ENCODE assay signal across 22 mouse cellular contexts in genomic region chr3:108510156-108510555, GRCm38 (mm10). TPM values are rescaled to one million over a fixed set of nuclear protein-coding genes. Genes with fewer than 3 reads are reported as not detected.
A peak's percentile ranks its signal among the peaks of the same experiment; 100 is the strongest.
DNase-seq lines count a peak whose midpoint lies in the region; ATAC-seq lines count a peak whose summit lies in the region.
"Had no signal": no experiment of that assay in that cellular context is flagged by ENCODE, and none has a peak within 500 bp of the region (broad histone marks: within the 10 kb centered on the region; RNA-seq: fewer than 3 reads in every experiment).

No protein-coding gene starts in this region.

- no peak for ATAC-seq in forebrain, embryonic 16.5 days
- ATAC-seq in midbrain, embryonic 14.5 days (ENCODE audit: low FRiP score, low TSS enrichment): no peak

- no peaks in the 10 kb centered on the region for H3K27me3 ChIP-seq in forebrain, embryonic 10.5 days (ENCODE audit: poor library complexity, severe bottlenecking)
- H3K27me3 ChIP-seq in forebrain, embryonic 16.5 days (replicated peaks; ENCODE audit: control insufficient read depth, insufficient read depth, low read length): no peaks in the 10 kb centered on the region
- no peaks in the 10 kb centered on the region for H3K27me3 ChIP-seq in midbrain, embryonic 10.5 days (ENCODE audit: low read depth, poor library complexity, severe bottlenecking)
- H3K27me3 ChIP-seq in midbrain, embryonic 14.5 days (ENCODE audit: control insufficient read depth, insufficient read depth, low read length): no peaks in the 10 kb centered on the region
- H3K27me3 ChIP-seq: embryonic facial prominence, embryonic 15.5 days had no signal

- 0 out of 2 replicates have a peak overlapping the region, but pooled peaks have one; percentile 0 for H3K27ac ChIP-seq in forebrain, embryonic 10.5 days
- H3K27ac ChIP-seq in forebrain, embryonic 16.5 days (ENCODE audit: low read length): no peak overlapping the region
- H3K27ac ChIP-seq in midbrain, embryonic 10.5 days (replicated peaks): 0 out of 2 replicates have a peak overlapping the region, but pooled peaks have one; percentile 15
- no peak overlapping the region for H3K27ac ChIP-seq in midbrain, embryonic 14.5 days (replicated peaks; ENCODE audit: low read depth, low read length)
- H3K27ac ChIP-seq: embryonic facial prominence, embryonic 15.5 days; liver, embryonic 13.5 days had no signal

- no peak overlapping the region for H3K4me3 ChIP-seq in forebrain, embryonic 10.5 days
- H3K4me3 ChIP-seq in forebrain, embryonic 16.5 days (replicated peaks; ENCODE audit: low read length): no peak overlapping the region
- no peak overlapping the region for H3K4me3 ChIP-seq in midbrain, embryonic 10.5 days
- H3K4me3 ChIP-seq in midbrain, embryonic 14.5 days (replicated peaks; ENCODE audit: low read depth, low read length): no peak overlapping the region
- H3K4me3 ChIP-seq: embryonic facial prominence, embryonic 15.5 days; liver, embryonic 13.5 days had no signal

- no peak for DNase-seq in forebrain, embryonic 10.5 days (ENCODE audit: extremely low spot score, low spot score)
- DNase-seq in midbrain, embryonic 10.5 days (ENCODE audit: low spot score): no peak
- DNase-seq in midbrain, embryonic 14.5 days: no peak
- DNase-seq in retina, postnatal 1 day: peak; percentile 41
- no peak for DNase-seq in retina, embryonic 14.5 days (ENCODE audit: low spot score)
- DNase-seq in cerebellum, adult 8-10 months: no peak
- DNase-seq: adrenal gland, postnatal 10 days; cerebellum, adult 2 months; heart, adult 11 months; kidney, postnatal 4 days; liver, embryonic 13.5 days; lung, adult 2 months; lung, postnatal 14 days; thymus, adult 18-20 months; thymus, postnatal 36 days had no signal

- peaks cover 32% of the 10 kb centered on the region for H3K4me1 ChIP-seq in forebrain, embryonic 10.5 days
- peaks cover 12% of the 10 kb centered on the region for H3K4me1 ChIP-seq in forebrain, embryonic 16.5 days (replicated peaks; ENCODE audit: control insufficient read depth, insufficient read depth, low read length)
- H3K4me1 ChIP-seq in midbrain, embryonic 10.5 days: peaks cover 35% of the 10 kb centered on the region
- 0 out of 2 replicates have a peak, but pooled peaks cover 5% of the 10 kb centered on the region for H3K4me1 ChIP-seq in midbrain, embryonic 14.5 days (ENCODE audit: control insufficient read depth, insufficient read depth, low read length)

- H3K36me3 ChIP-seq in forebrain, embryonic 10.5 days (replicated peaks): no peaks in the 10 kb centered on the region
- no peaks in the 10 kb centered on the region for H3K36me3 ChIP-seq in forebrain, embryonic 16.5 days (ENCODE audit: control insufficient read depth, insufficient read depth)
- H3K36me3 ChIP-seq in midbrain, embryonic 10.5 days: no peaks in the 10 kb centered on the region
- H3K36me3 ChIP-seq in midbrain, embryonic 14.5 days (ENCODE audit: control insufficient read depth, insufficient read depth, low read length): no peaks in the 10 kb centered on the region
- H3K36me3 ChIP-seq: embryonic facial prominence, embryonic 15.5 days; liver, embryonic 13.5 days had no signal

- H3K9me3 ChIP-seq in forebrain, embryonic 10.5 days: no peaks in the 10 kb centered on the region
- H3K9me3 ChIP-seq in forebrain, embryonic 16.5 days (ENCODE audit: control insufficient read depth, low read length): no peaks in the 10 kb centered on the region
- H3K9me3 ChIP-seq in midbrain, embryonic 10.5 days (replicated peaks): no peaks in the 10 kb centered on the region
- no peaks in the 10 kb centered on the region for H3K9me3 ChIP-seq in midbrain, embryonic 14.5 days (ENCODE audit: control insufficient read depth, low read length)
- H3K9me3 ChIP-seq: embryonic facial prominence, embryonic 15.5 days; liver, embryonic 13.5 days had no signal

- no peak overlapping the region for H3K9ac ChIP-seq in forebrain, embryonic 16.5 days (replicated peaks; ENCODE audit: low read depth, low read length)
- no peak overlapping the region for H3K9ac ChIP-seq in midbrain, embryonic 14.5 days (replicated peaks; ENCODE audit: low read length)
- H3K9ac ChIP-seq: embryonic facial prominence, embryonic 15.5 days; liver, embryonic 13.5 days had no signal

- WGBS in forebrain, embryonic 10.5 days: 17% methylated on average over 2 of the region's 2 CpGs
- WGBS in forebrain, embryonic 16.5 days: 23% methylated on average over 2 of the region's 2 CpGs
- 40% methylated on average over 2 of the region's 2 CpGs for WGBS in midbrain, embryonic 10.5 days
- WGBS in midbrain, embryonic 14.5 days: 61% methylated on average over 2 of the region's 2 CpGs

- no peak overlapping the region for H3K4me2 ChIP-seq in forebrain, embryonic 16.5 days (ENCODE audit: low read length)
- no peak overlapping the region for H3K4me2 ChIP-seq in midbrain, embryonic 14.5 days (ENCODE audit: low read length)
- H3K4me2 ChIP-seq: embryonic facial prominence, embryonic 15.5 days; heart, embryonic 11.5 days; liver, embryonic 13.5 days had no signal

RNA-seq across cellular contexts. Expression of gene 1700013F07Rik, which starts 23.8 kb away (rescaled TPM):
- 0.29 and 0.42 TPM in 2 replicates for polyA plus RNA-seq in forebrain, embryonic 10.5 days (2016; fragmentation: Nextera tagmentation; extraction: Ambion mirVana)
- polyA plus RNA-seq in forebrain, embryonic 16.5 days (2015; fragmentation: Nextera tagmentation; extraction: Ambion mirVana): 1.0 and 2.0 TPM in 2 replicates
- 0.49 and 0.63 TPM in 2 replicates for polyA plus RNA-seq in midbrain, embryonic 10.5 days (2016; fragmentation: Nextera tagmentation; extraction: Ambion mirVana)
- polyA plus RNA-seq in midbrain, embryonic 14.5 days (2014; fragmentation: Nextera tagmentation; extraction: Ambion mirVana): 1.6 and 1.9 TPM in 2 replicates
- polyA plus RNA-seq: heart, embryonic 11.5 days; heart, postnatal 0 days; intestine, postnatal 0 days; liver, embryonic 13.5 days; neural tube, embryonic 11.5 days; stomach, embryonic 16.5 days had no signal

RNA-seq across cellular contexts. Expression of gene 5330417C22Rik, which starts 26.2 kb away (rescaled TPM):
- 1.1 and 1.2 TPM in 2 replicates for polyA plus RNA-seq in forebrain, embryonic 10.5 days (2016; fragmentation: Nextera tagmentation; extraction: Ambion mirVana)
- polyA plus RNA-seq in forebrain, embryonic 16.5 days (2015; fragmentation: Nextera tagmentation; extraction: Ambion mirVana): 12.1 and 13.3 TPM in 2 replicates
- polyA plus RNA-seq in midbrain, embryonic 10.5 days (2016; fragmentation: Nextera tagmentation; extraction: Ambion mirVana): 2.6 and 3.2 TPM in 2 replicates
- 18.8 and 21.8 TPM in 2 replicates for polyA plus RNA-seq in midbrain, embryonic 14.5 days (2014; fragmentation: Nextera tagmentation; extraction: Ambion mirVana)

RNA-seq across cellular contexts. Expression of gene Tmem167b, which starts 52.1 kb away (rescaled TPM):
- 36.9 and 37.9 TPM in 2 replicates for polyA plus RNA-seq in forebrain, embryonic 10.5 days (2016; fragmentation: Nextera tagmentation; extraction: Ambion mirVana)
- polyA plus RNA-seq in forebrain, embryonic 16.5 days (2015; fragmentation: Nextera tagmentation; extraction: Ambion mirVana): 68.3 and 75.2 TPM in 2 replicates
- polyA plus RNA-seq in midbrain, embryonic 10.5 days (2016; fragmentation: Nextera tagmentation; extraction: Ambion mirVana): 38.6 and 50.8 TPM in 2 replicates
- 45.5 and 63.0 TPM in 2 replicates for polyA plus RNA-seq in midbrain, embryonic 14.5 days (2014; fragmentation: Nextera tagmentation; extraction: Ambion mirVana)

Comparison
In these comparisons a context has a peak if more than half of its experiments do, and no peak if none do; other contexts are left out.
1. H3K27ac ChIP-seq: peak in forebrain, embryonic 10.5 days (single experiment) and midbrain, embryonic 10.5 days (single experiment); none in forebrain, embryonic 16.5 days (single experiment) and midbrain, embryonic 14.5 days (single experiment).